ENCODE assay signal across 8 mouse cellular contexts in the genomic region with DNA sequence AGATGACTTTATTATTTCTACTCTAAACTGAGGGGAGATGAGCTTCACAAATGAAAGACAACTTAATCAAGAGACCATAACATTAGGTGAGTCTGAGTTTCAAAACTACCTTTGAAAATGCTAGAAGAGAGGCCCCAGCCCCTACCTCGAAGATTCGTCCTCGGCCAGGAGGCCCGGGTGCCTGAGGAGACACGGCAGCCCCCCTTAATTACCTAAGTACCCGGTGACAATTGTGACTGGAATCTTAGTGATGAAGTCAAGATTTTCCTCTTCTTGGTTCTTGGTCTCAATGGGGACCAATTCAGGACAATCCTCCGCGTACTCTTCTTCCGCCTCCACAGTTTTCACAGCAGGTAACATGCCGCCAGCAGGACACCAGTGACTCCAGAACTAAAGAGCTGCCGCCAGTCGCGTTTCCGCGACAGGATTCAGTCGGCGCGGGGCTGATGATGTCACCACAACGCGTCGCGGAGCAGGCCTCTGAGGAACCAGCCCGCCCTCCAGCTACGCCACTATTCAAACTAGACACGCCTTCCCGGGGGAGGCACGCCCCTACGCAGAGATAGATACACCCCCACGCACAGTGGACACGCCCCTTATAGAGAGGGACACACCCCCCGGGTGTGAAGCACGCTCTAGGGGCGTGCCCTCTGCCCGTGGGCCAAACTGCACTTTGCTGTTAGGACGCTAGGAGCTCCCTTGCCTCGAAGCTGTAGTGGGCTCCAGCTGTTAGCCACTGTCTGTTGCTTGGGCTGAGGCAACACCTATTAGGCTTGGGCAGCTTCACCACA. TPM values are rescaled to one million over a fixed set of nuclear protein-coding genes. Genes with fewer than 3 reads are reported as not detected.
DNase-seq lines count a peak whose midpoint lies in the region; ATAC-seq and TF ChIP-seq lines count a peak whose summit lies in the region.

A gene (minus strand): TSS at position 439 of the 791 bp plus-strand sequence.

- H3K4me2 ChIP-seq in embryonic facial prominence, embryonic 14.5 days (ENCODE audit: low read depth, low read length): peak within 1 kb of the TSS; percentile 76
- peak within 1 kb of the TSS; percentile 70 for H3K4me2 ChIP-seq in limb, embryonic 13.5 days (replicated peaks)
- peak within 1 kb of the TSS; percentile 76 for H3K4me2 ChIP-seq in midbrain, embryonic 16.5 days (ENCODE audit: low read length)

- H3K9me3 ChIP-seq in embryonic facial prominence, embryonic 14.5 days (ENCODE audit: control insufficient read depth, low read length): no peaks in the 10 kb centered on the region
- H3K9me3 ChIP-seq in limb, embryonic 13.5 days: no peaks in the 10 kb centered on the region
- H3K9me3 ChIP-seq in midbrain, embryonic 16.5 days (replicated peaks; ENCODE audit: control insufficient read depth, low read length, poor library complexity, severe bottlenecking): no peaks in the 10 kb centered on the region

- DNase-seq in 3T3-L1 (ENCODE audit: low read depth, low spot score): peak; percentile 97
- DNase-seq in adrenal gland, postnatal 4 days (ENCODE audit: low spot score in 2 of 2): peak; percentile 90 to 93
- DNase-seq in embryonic facial prominence, embryonic 14.5 days (ENCODE audit: low spot score): peak; percentile 99
- peak; percentile 97 for DNase-seq in heart, adult 2 months
- DNase-seq in kidney, adult 8-10 months: peak; percentile 97 to 99
- peak; percentile 94 to 99 for DNase-seq in spleen, postnatal 10 days (ENCODE audit: low spot score in 2 of 2)

- H3K79me2 ChIP-seq in heart, adult 2 months (replicated peaks; ENCODE audit: control insufficient read depth, insufficient read depth, low read length): no peaks in the 10 kb centered on the region

- intact Hi-C loops in heart, adult 2 months (cut with DNase I): loop anchor here (2.0 to 5.0 kb wide), 3 partner anchors 37 to 373 kb away; a partner anchor contains a TSS

- peak; percentile 91 for TF ChIP-seq EP300 in heart, adult 2 months (IDR thresholded peaks at IDR 0.05; ENCODE audit: insufficient read depth, low read depth, low read length)

- peak; percentile 94 for TF ChIP-seq POLR2A in heart, adult 2 months (IDR thresholded peaks at IDR 0.05; ENCODE audit: insufficient read depth, low read depth, low read length)

- H3K36me3 ChIP-seq in embryonic facial prominence, embryonic 14.5 days (ENCODE audit: control insufficient read depth, insufficient read depth, low read length): peaks cover 7% of the 10 kb centered on the region; the same call in 1 of the 2 replicates
- 0 out of 2 replicates have a peak, but pooled peaks cover 2% of the 10 kb centered on the region for H3K36me3 ChIP-seq in heart, adult 2 months (ENCODE audit: control insufficient read depth, insufficient read depth, low read length)
- peaks cover under 1% of the 10 kb centered on the region; the same call in 1 of the 2 replicates for H3K36me3 ChIP-seq in limb, embryonic 13.5 days
- no peaks in the 10 kb centered on the region for H3K36me3 ChIP-seq in midbrain, embryonic 16.5 days (ENCODE audit: control insufficient read depth, insufficient read depth, low read length)

- TF ChIP-seq CTCF in heart, adult 2 months (IDR thresholded peaks at IDR 0.05): peak; percentile 99

- H3K27ac ChIP-seq in embryonic facial prominence, embryonic 14.5 days (replicated peaks; ENCODE audit: low read depth, low read length): no peak within 1 kb of the TSS; the same call in 1 of the 2 replicates
- peak within 1 kb of the TSS; percentile 67 for H3K27ac ChIP-seq in heart, adult 2 months
- H3K27ac ChIP-seq in limb, embryonic 13.5 days: no peak within 1 kb of the TSS
- no peak within 1 kb of the TSS; the same call in 1 of the 2 replicates for H3K27ac ChIP-seq in midbrain, embryonic 16.5 days (ENCODE audit: low read length)

- H3K4me1 ChIP-seq in embryonic facial prominence, embryonic 14.5 days (ENCODE audit: control insufficient read depth, insufficient read depth, low read length): peaks cover 5% of the 10 kb centered on the region; the same call in 1 of the 2 replicates
- H3K4me1 ChIP-seq in heart, adult 2 months (ENCODE audit: control insufficient read depth, insufficient read depth, low read length): no peaks in the 10 kb centered on the region
- H3K4me1 ChIP-seq in limb, embryonic 13.5 days: peaks cover 12% of the 10 kb centered on the region
- H3K4me1 ChIP-seq in midbrain, embryonic 16.5 days (ENCODE audit: control insufficient read depth, insufficient read depth, low read length): peaks cover 12% of the 10 kb centered on the region

- no peaks in the 10 kb centered on the region for H3K27me3 ChIP-seq in embryonic facial prominence, embryonic 14.5 days (replicated peaks; ENCODE audit: control insufficient read depth, insufficient read depth, low read length)
- H3K27me3 ChIP-seq in heart, adult 2 months (ENCODE audit: control insufficient read depth, insufficient read depth, low read length): no peaks in the 10 kb centered on the region
- no peaks in the 10 kb centered on the region for H3K27me3 ChIP-seq in limb, embryonic 13.5 days
- H3K27me3 ChIP-seq in midbrain, embryonic 16.5 days (ENCODE audit: control insufficient read depth, insufficient read depth, low read depth, low read length): no peaks in the 10 kb centered on the region

- peak within 1 kb of the TSS; percentile 82 for H3K9ac ChIP-seq in embryonic facial prominence, embryonic 14.5 days (ENCODE audit: low read depth, low read length)
- H3K9ac ChIP-seq in heart, adult 2 months (ENCODE audit: low read depth, low read length): peak within 1 kb of the TSS; percentile 40
- H3K9ac ChIP-seq in limb, embryonic 13.5 days: peak within 1 kb of the TSS; percentile 83
- peak within 1 kb of the TSS; percentile 72 for H3K9ac ChIP-seq in midbrain, embryonic 16.5 days (ENCODE audit: low read depth, low read length)

- peak; percentile 100 for ATAC-seq in embryonic facial prominence, embryonic 14.5 days (ENCODE audit: low read depth)
- ATAC-seq in limb, embryonic 13.5 days (ENCODE audit: low FRiP score, low read depth): peak; percentile 100
- ATAC-seq in midbrain, embryonic 16.5 days: peak; percentile 100

- peak within 1 kb of the TSS; percentile 85 for H3K4me3 ChIP-seq in embryonic facial prominence, embryonic 14.5 days (ENCODE audit: low read depth, low read length)
- H3K4me3 ChIP-seq in heart, adult 2 months: peak within 1 kb of the TSS; percentile 68
- H3K4me3 ChIP-seq in limb, embryonic 13.5 days: peak within 1 kb of the TSS; percentile 75
- peak within 1 kb of the TSS; percentile 74 for H3K4me3 ChIP-seq in midbrain, embryonic 16.5 days (ENCODE audit: low read depth, low read length)

- WGBS in embryonic facial prominence, embryonic 14.5 days: under 1% methylated on average over 36 of the region's 36 CpGs
- WGBS in heart, adult 2 months: under 1% methylated on average over 36 of the region's 36 CpGs
- WGBS in limb, embryonic 13.5 days: under 1% methylated on average over 36 of the region's 36 CpGs
- WGBS in midbrain, embryonic 16.5 days: under 1% methylated on average over 36 of the region's 36 CpGs

RNA-seq across cellular contexts. Expression of the gene that starts here (rescaled TPM):
- 10 to 100 TPM; 15.1 to 16.6 TPM for total RNA-seq in adrenal gland, postnatal 4 days (2021)
- polyA plus RNA-seq in embryonic facial prominence, embryonic 14.5 days (2014; fragmentation: Nextera tagmentation; extraction: Ambion mirVana): 18.6 and 20.0 TPM in 2 replicates
- 10 to 100 TPM in 1 of 2 experiments, 1 to 10 TPM in 1; 8.0 to 10.9 TPM for total RNA-seq in heart, adult 2 months (2021)
- polyA plus RNA-seq in heart, adult 2 months (2012; rRNA removed): 2.6 and 5.4 TPM in 2 replicates
- 22.9 and 23.9 TPM in 2 replicates for polyA plus RNA-seq in limb, embryonic 13.5 days (2015; fragmentation: Nextera tagmentation; extraction: Ambion mirVana)
- 12.4 and 14.2 TPM in 2 replicates for polyA plus RNA-seq in midbrain, embryonic 16.5 days (2015; fragmentation: Nextera tagmentation; extraction: Ambion mirVana)
